Mouse (Mus musculus) testis, adult 2 months (tissue): ENCODE results near the gene Cdc42ep3. TPM values are rescaled to one million over a fixed set of nuclear protein-coding genes. Genes with fewer than 3 reads are reported as not detected.

ENCODE experiments used
- H3K27ac ChIP-seq: fragments of 200-500 bp; 2 replicates; pipeline ENCODE4 v1.5.1; 2012; ENCODE audit warnings: low read depth, low read length; ENCODE audit not compliant: control insufficient read depth, insufficient read depth
- H3K27me3 ChIP-seq: fragments of 200-500 bp; 2 replicates; pipeline ENCODE4 v1.6.1; 2012; ENCODE audit warnings: mild to moderate bottlenecking, low read length, moderate library complexity; ENCODE audit not compliant: control insufficient read depth, insufficient read depth
- H3K36me3 ChIP-seq: fragments of 200-500 bp; 2 replicates; pipeline ENCODE4 v1.6.1; 2012; ENCODE audit warnings: mild to moderate bottlenecking, low read length; ENCODE audit not compliant: control insufficient read depth, insufficient read depth
- H3K4me1 ChIP-seq: fragments of 200-500 bp; 2 replicates; pipeline ENCODE4 v1.6.1; 2012; ENCODE audit warnings: low read length; ENCODE audit not compliant: control insufficient read depth, insufficient read depth
- H3K4me3 ChIP-seq: fragments of 200-500 bp; 2 replicates; pipeline ENCODE4 v1.5.1; 2012; ENCODE audit warnings: low read depth, mild to moderate bottlenecking, low read length, moderate library complexity, mixed read lengths; ENCODE audit not compliant: control insufficient read depth
- CTCF ChIP-seq: fragments of 200-500 bp; IDR thresholded peaks from 2 replicates; pipeline ENCODE4 v1.5.1; 2012; ENCODE audit warnings: low read depth, mild to moderate bottlenecking, inconsistent platforms, low read length, moderate library complexity; ENCODE audit not compliant: control insufficient read depth, insufficient read depth, insufficient replicate concordance
- POLR2A ChIP-seq: fragments of 200-500 bp; IDR thresholded peaks from 2 replicates; pipeline ENCODE4 v1.6.1; 2012; ENCODE audit warnings: low read depth, mild to moderate bottlenecking, inconsistent platforms, low read length, moderate library complexity; ENCODE audit not compliant: control insufficient read depth
- polyA plus RNA-seq: library from polyadenylated mRNA; depleted of rRNA; stranded (reverse); fragments of >200 nt; gene quantifications from 2 replicates; pipeline ENCODE4 v1.2.3, GENCODE M21; 2012

The Cdc42ep3 gene
- polyA plus RNA-seq, 1 experiment = 73.1 TPM

DNA sequence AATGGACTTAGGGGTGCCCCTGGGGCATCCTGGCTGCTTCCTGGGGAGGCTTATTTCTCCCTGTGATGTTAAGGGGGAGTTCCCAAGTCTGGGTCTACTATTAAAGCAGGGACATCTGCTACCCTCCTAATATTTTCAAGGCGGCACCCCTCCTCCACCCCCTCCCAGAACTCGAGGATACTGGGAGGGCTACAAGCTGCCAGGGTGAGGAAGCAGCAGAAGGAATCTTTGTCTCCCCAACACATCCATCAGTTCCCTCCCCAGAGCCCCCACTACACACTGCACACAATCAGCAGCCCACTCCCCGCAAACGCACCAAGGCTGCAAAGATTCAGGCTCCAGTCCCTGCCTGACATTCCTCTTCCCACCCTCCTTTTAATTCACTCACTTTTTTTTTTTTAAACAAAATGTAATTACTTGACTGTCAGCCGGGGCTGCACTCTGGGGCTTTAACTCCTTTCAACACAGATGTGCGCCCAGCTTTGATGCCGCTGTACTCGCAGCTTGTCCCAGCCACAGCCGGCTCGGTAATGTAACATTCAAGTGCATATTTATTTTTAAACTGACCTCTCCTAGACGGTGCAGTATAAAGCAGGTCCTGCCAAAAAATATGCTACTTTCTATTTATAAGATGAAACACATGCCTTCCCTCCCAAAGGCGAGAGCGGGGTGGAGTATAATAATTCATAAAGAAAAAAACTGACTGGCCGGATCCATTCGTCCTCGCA lies 1.3 kb downstream of the Cdc42ep3 start:
- H3K4me1 ChIP-seq = peaks cover 15% of the 10 kb centered on the region
- H3K27ac ChIP-seq = peak overlapping the region; percentile 98
- H3K27me3 ChIP-seq = no peaks in the 10 kb centered on the region
- no peak for TF ChIP-seq CTCF
- no peak for TF ChIP-seq POLR2A
- H3K4me3 ChIP-seq = peak overlapping the region; percentile 95
- H3K36me3 ChIP-seq = no peaks in the 10 kb centered on the region; the same call in 1 of the 2 replicates

GRCm38 (mm10) chr17:79350751-79351191 lies 4.1 kb downstream of the Cdc42ep3 start:
- no peaks in the 10 kb centered on the region for H3K27me3 ChIP-seq
- no peak for TF ChIP-seq POLR2A
- no peak for TF ChIP-seq CTCF
- H3K36me3 ChIP-seq = no peaks in the 10 kb centered on the region; the same call in 1 of the 2 replicates
- no peak overlapping the region for H3K27ac ChIP-seq
- H3K4me3 ChIP-seq = no peak overlapping the region
- peaks cover 11% of the 10 kb centered on the region for H3K4me1 ChIP-seq

DNA sequence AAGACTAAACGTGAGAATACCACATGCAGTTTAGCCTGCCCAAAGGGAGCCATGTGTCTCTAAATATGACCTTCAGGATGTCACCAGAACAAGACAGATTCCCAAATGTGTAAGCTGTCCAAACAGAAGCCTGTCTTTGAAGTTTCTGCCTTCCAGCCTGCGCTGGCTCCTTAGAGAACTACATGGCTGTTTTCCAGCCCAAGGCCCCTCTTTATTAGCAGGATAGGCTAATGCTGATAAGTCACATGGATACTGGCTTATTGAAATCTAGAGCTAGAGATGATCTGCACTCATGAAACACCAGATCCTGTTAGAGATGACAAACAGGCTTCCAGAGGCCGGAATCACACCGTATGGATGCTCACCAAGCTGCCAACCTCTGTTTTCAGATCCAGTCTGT lies 5.5 kb downstream of the Cdc42ep3 start:
- Histone ChIP-seq H3K4me1 (peaks cover 12% of the 10 kb centered on the region), H3K27ac (no peak overlapping the region), H3K36me3 (no peaks in the 10 kb centered on the region; the same call in 1 of the 2 replicates), H3K4me3 (no peak overlapping the region), H3K27me3 (no peaks in the 10 kb centered on the region)
- no peak for TF ChIP-seq CTCF
- TF ChIP-seq POLR2A = no peak

- Histone ChIP-seq H3K4me3 (no peak overlapping the region), H3K4me1 (peaks cover 8% of the 10 kb centered on the region), H3K27me3 (no peaks in the 10 kb centered on the region), H3K36me3 (no peaks in the 10 kb centered on the region; the same call in 1 of the 2 replicates), H3K27ac (no peak overlapping the region)
- TF ChIP-seq POLR2A = no peak
- TF ChIP-seq CTCF = no peak
Measured at GRCm38 (mm10) chr17:79347920-79348589, 6.8 kb downstream of the Cdc42ep3 start.

DNA sequence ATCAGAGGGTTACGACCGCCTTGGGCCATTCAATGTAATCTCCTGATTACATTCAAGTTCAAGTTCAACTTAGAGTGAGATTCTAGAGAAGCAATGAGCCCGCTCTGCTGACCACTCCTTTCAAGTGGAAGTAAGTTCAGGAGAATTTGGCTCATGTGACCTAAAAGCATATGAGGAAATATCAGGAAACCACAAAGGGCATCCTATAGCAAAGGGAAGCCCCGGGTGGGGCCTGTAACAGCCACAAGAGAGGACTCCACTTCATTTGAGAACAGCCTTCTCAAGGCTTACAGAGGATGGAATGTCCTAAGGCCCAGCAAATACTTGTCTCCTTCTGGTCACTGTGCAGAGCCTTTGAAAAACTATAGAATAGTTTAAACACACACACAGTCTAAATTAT lies 7.6 kb downstream of the Cdc42ep3 start:
- no peaks in the 10 kb centered on the region; the same call in 1 of the 2 replicates for H3K36me3 ChIP-seq
- TF ChIP-seq POLR2A = no peak
- TF ChIP-seq CTCF = no peak
- H3K4me3 ChIP-seq = no peak overlapping the region
- no peak overlapping the region for H3K27ac ChIP-seq
- H3K27me3 ChIP-seq = no peaks in the 10 kb centered on the region
- peaks cover 8% of the 10 kb centered on the region for H3K4me1 ChIP-seq

DNA sequence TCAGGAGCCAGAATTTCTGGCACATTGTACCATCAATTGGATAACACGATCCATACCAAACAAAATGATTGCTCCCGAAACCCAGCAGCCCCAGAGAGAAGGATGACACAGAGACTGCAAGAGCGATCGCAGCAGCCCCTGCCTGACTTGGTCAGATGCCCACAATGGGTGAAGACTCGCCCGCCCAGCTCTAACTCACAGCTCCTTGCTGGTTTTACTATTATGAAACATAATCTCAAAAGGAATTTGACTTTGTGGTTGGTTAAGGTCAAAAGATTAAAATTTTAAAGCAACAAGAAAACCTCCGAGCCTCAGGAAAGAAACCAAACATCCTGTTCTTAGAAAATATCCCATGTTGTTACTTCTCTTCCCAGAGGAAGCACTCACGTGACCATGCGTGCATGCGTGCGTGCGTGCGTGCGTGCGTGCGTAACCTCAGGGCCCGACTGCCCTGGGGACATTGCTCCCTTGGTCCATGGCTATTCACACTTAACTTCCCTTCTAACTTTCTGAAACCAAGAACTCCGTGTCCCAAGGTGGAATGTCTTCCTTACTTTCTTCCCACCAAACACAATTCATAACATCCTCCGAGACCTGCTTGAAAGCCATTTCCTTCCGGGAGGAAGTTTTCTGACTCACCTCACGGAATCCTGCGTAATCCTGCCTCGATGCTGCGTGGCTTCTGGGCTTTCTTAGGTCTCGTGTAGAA lies 9.7 kb downstream of the Cdc42ep3 start:
- Histone ChIP-seq H3K36me3 (no peaks in the 10 kb centered on the region; the same call in 1 of the 2 replicates), H3K4me3 (peak overlapping the region; percentile 77), H3K27me3 (no peaks in the 10 kb centered on the region), H3K4me1 (peaks cover 10% of the 10 kb centered on the region), H3K27ac (peak overlapping the region; percentile 32; the same call in 1 of the 2 replicates)
- TF ChIP-seq CTCF = no peak
- TF ChIP-seq POLR2A = no peak; the same call in 1 of the 2 replicates

DNA sequence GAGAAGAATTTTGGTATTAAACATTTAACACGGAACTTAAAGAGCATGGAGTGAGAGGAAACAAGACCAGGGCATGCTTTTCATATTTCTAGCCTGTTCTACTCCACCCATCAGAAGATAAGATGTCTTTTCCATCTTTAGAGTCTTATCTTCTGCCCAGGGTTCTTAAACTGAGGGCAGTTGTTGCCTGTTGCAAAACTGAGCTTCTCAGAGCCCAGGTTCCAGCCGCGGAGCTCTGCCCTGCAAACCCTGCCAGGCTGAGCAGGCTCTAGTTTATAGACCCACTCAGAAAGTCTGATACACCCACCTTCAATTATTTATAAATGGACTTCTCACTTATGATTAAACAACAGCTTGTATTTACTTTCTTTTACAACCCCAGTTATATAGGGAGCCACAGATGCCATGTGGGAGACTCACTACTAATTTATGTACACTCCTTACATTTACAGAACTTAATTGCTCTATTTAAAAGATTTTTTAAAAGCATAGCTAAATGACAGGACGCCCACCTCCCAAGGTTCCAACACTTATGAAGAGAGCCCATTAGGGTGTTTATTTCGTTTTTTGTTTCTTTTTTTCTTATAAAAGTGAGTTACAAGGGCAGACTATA lies 11.5 kb downstream of the Cdc42ep3 start:
- Histone ChIP-seq H3K4me3 (no peak overlapping the region), H3K27me3 (no peaks in the 10 kb centered on the region), H3K27ac (no peak overlapping the region), H3K36me3 (no peaks in the 10 kb centered on the region; the same call in 1 of the 2 replicates), H3K4me1 (peaks cover 7% of the 10 kb centered on the region)
- TF ChIP-seq CTCF = no peak
- no peak for TF ChIP-seq POLR2A
